Mouse (Mus musculus) heart, adult 2 months (tissue): ENCODE results near the gene Rin2. TPM values are rescaled to one million over a fixed set of nuclear protein-coding genes. Genes with fewer than 3 reads are reported as not detected.

ENCODE experiments used
- DNase-seq, 2 experiments: peaks; one replicate each; pipeline ENCODE4 v3.0.0; 2021
- H3K27ac ChIP-seq: fragments of 200-600 bp; 2 replicates; pipeline ENCODE4 v1.8.1; 2022
- H3K27me3 ChIP-seq: fragments of 200-500 bp; 2 replicates; pipeline ENCODE4 v1.6.1; 2012; ENCODE audit warnings: mild to moderate bottlenecking, low read length, inconsistent platforms, mixed read lengths; ENCODE audit not compliant: control insufficient read depth, insufficient read depth
- H3K36me3 ChIP-seq: fragments of 200-500 bp; 2 replicates; pipeline ENCODE4 v1.6.1; 2012; ENCODE audit warnings: low read length, inconsistent platforms; ENCODE audit not compliant: control insufficient read depth, insufficient read depth
- H3K4me1 ChIP-seq: fragments of 200-500 bp; 2 replicates; pipeline ENCODE4 v1.6.1; 2011; ENCODE audit warnings: low read length; ENCODE audit not compliant: control insufficient read depth, insufficient read depth
- H3K4me3 ChIP-seq: fragments of 200-600 bp; 2 replicates; pipeline ENCODE4 v1.8.1; 2022
- H3K79me2 ChIP-seq: fragments of 200-500 bp; replicated peaks from 2 replicates; pipeline ENCODE4 v1.6.1; 2012; ENCODE audit warnings: mild to moderate bottlenecking, inconsistent platforms, low read length, moderate library complexity, mixed read lengths; ENCODE audit not compliant: control insufficient read depth, insufficient read depth
- H3K9ac ChIP-seq: fragments of 200-500 bp; 2 replicates; pipeline ENCODE4 v1.6.1; 2012; ENCODE audit warnings: low read depth, mild to moderate bottlenecking, control low read depth, inconsistent platforms, low read length, mixed read lengths
- CTCF ChIP-seq: fragments of 200-600 bp; IDR thresholded peaks from 2 replicates; pipeline ENCODE4 v1.8.1; 2022; ENCODE audit warnings: antibody characterized with exemption, mild to moderate bottlenecking, moderate library complexity
- EP300 ChIP-seq: fragments of 200-500 bp; IDR thresholded peaks from 2 replicates; pipeline ENCODE4 v1.6.1; 2011; ENCODE audit warnings: low read depth, low read length, control low read depth; ENCODE audit not compliant: insufficient read depth
- POLR2A ChIP-seq: fragments of 200-500 bp; IDR thresholded peaks from 2 replicates; pipeline ENCODE4 v1.6.1; 2011; ENCODE audit warnings: mild to moderate bottlenecking, low read depth, low read length, control low read depth; ENCODE audit not compliant: insufficient read depth
- WGBS: fragments of 180-500 bp; shearing (Covaris S2); methylation state at CpG from one replicate; pipeline ENCODE4 v1.1.7; 2018; 5-methylcytosine and 5-hydroxymethylcytosine counted together
- intact Hi-C: fragments of 180-260 bp; cut with DNase I; formaldehyde crosslinking; loops from one replicate; pipeline ENCODE4 v1.15.1; 2025
- polyA plus RNA-seq: library from polyadenylated mRNA; depleted of rRNA; stranded (reverse); fragments of >200 nt; gene quantifications from 2 replicates; pipeline ENCODE4 v1.2.3, GENCODE M21; 2012
- total RNA-seq, 2 experiments: library from RNA; stranded (reverse); gene quantifications; 2 replicates each; pipeline ENCODE4 v1.2.3; 2021

Rin2 gene
- total and polyA plus RNA-seq, 3 experiments: 9.0 to 20.2 (median 18.8) TPM

GRCm38 (mm10) chr2:145804524-145804923, 129.5 kb downstream of the Rin2 start:
- intact Hi-C loops: no loop called here
- WGBS: 91% methylated on average over 6 of the region's 6 CpGs
- no peak for TF ChIP-seq EP300
- TF ChIP-seq POLR2A: no peak
- no peak for TF ChIP-seq CTCF
- Histone ChIP-seq H3K4me3 (no peak overlapping the region), H3K79me2 (no peaks in the 10 kb centered on the region), H3K9ac (no peak overlapping the region), H3K27ac (no peak overlapping the region), H3K27me3 (no peaks in the 10 kb centered on the region), H3K36me3 (no peaks in the 10 kb centered on the region), H3K4me1 (no peaks in the 10 kb centered on the region)
- no peak for DNase-seq

DNA sequence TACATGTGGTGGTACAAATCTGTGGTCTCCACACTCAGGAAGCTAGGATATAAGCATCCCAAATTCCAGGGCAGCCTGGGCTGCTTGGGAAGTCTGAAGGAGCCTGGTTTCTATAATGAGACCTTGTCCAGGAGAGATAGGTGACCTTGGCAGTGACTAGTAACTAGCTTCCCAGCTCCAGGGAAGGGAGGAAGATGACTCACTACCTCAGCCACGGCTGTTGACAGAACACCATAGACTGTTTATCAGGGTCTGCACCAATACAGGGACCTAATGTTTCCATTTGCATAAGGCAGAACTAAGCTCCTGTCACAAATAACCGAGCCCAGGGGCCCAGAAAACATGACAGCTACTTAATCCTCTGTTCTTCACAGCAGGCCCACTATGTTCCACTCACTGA, 132.3 kb downstream of the Rin2 start:
- intact Hi-C loops: no loop called here
- H3K4me1 ChIP-seq: no peaks in the 10 kb centered on the region
- no peak overlapping the region for H3K4me3 ChIP-seq
- TF ChIP-seq POLR2A: no peak
- TF ChIP-seq EP300: no peak
- TF ChIP-seq CTCF: no peak
- no peaks in the 10 kb centered on the region for H3K79me2 ChIP-seq
- no peak for DNase-seq
- H3K27ac ChIP-seq: no peak overlapping the region
- no peaks in the 10 kb centered on the region for H3K27me3 ChIP-seq
- H3K9ac ChIP-seq: no peak overlapping the region
- no peaks in the 10 kb centered on the region for H3K36me3 ChIP-seq
- whole genome bisulfite sequencing: 31% methylated on average over 2 of the region's 2 CpGs

- Histone ChIP-seq H3K4me1 (no peaks in the 10 kb centered on the region; the same call in 1 of the 2 replicates), H3K79me2 (no peaks in the 10 kb centered on the region), H3K27ac (no peak overlapping the region), H3K4me3 (no peak overlapping the region), H3K36me3 (no peaks in the 10 kb centered on the region), H3K27me3 (no peaks in the 10 kb centered on the region), H3K9ac (no peak overlapping the region)
- TF ChIP-seq POLR2A: no peak
- no peak for TF ChIP-seq CTCF
- TF ChIP-seq EP300: no peak
- WGBS: 77% methylated on average over 2 of the region's 2 CpGs
- intact Hi-C loops: no loop called here
- no peak for DNase-seq
These were observed 133.2 kb downstream of the Rin2 start for GRCm38 (mm10) chr2:145808251-145808650.

DNA sequence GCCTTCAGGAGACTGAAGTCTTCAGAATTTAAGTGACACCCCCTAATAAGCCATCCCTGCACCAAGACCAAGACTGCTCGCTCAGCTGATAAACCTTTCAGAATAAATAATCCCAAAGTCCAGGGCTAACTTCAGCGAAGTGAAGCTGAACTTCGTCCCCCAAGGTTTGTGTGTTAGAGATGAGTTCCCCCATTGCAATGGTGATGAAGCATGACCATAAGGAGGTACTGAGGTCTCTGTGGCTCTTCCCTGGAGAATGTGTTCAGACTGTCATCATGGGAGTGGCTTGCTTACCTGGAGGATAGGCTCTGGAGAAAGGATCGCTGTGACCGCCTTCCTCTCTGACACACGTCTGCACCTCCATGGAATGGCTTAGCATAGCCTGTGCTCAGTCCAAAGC, 133.7 kb downstream of the Rin2 start:
- no peaks in the 10 kb centered on the region; the same call in none of the 2 replicates for H3K4me1 ChIP-seq
- H3K9ac ChIP-seq: no peak overlapping the region
- WGBS: 97% methylated on average over 6 of the region's 6 CpGs
- intact Hi-C loops: no loop called here
- H3K4me3 ChIP-seq: no peak overlapping the region
- no peak for DNase-seq
- TF ChIP-seq EP300 (no peak), POLR2A (no peak), CTCF (no peak)
- no peak overlapping the region for H3K27ac ChIP-seq
- H3K27me3 ChIP-seq: no peaks in the 10 kb centered on the region
- no peaks in the 10 kb centered on the region for H3K36me3 ChIP-seq
- H3K79me2 ChIP-seq: no peaks in the 10 kb centered on the region

DNA sequence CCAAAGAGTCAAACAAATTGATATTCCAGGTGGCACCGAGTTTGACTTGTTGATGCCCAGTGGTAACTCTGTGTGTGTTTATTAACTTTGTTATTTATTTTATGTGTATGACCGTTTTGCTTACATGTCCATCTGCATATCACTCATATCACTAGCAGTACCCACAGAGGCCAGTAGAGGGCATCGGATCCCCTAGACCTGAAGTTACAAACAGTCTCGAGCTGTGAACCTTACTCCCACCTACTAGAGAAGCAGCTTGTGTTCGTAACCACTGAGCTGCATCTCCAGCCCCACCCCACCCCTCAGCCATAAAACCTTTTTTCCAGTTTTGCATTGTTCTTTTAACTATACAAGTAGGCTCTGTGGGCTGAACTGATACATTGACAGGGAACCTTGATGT, 135.7 kb downstream of the Rin2 start:
- Histone ChIP-seq H3K4me1 (no peaks in the 10 kb centered on the region; the same call in none of the 2 replicates), H3K4me3 (no peak overlapping the region), H3K27me3 (no peaks in the 10 kb centered on the region), H3K9ac (no peak overlapping the region), H3K27ac (no peak overlapping the region), H3K36me3 (no peaks in the 10 kb centered on the region), H3K79me2 (no peaks in the 10 kb centered on the region)
- intact Hi-C loops: no loop called here
- no peak for DNase-seq
- TF ChIP-seq CTCF (peak; percentile 64), EP300 (no peak), POLR2A (no peak)
- WGBS: 58% methylated on average over 5 of the region's 5 CpGs

DNA sequence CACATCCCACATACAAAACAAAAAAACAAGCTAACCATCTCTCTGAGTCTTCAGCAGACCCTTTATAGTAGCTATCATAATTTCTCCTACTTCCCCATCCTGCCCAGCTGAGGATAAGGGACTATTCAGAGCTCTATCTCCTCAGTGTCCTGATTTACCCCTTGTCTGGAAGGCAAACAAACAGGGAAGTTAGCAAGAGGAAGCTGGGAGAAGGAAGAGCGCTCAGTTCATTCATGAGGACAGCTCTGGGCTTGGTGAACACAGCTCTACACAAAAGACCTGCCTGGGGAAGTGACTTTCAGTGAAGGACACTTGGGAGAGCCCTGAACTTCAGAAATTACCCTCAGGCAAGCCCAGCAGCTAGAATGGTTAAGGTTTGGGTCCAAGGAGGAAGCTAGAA, 137.8 kb downstream of the Rin2 start:
- intact Hi-C loops: no loop called here
- Histone ChIP-seq H3K4me3 (no peak overlapping the region), H3K36me3 (no peaks in the 10 kb centered on the region; the same call in 1 of the 2 replicates), H3K9ac (no peak overlapping the region), H3K79me2 (no peaks in the 10 kb centered on the region), H3K27ac (peak overlapping the region; percentile 13), H3K4me1 (peaks cover 1% of the 10 kb centered on the region), H3K27me3 (no peaks in the 10 kb centered on the region)
- TF ChIP-seq POLR2A: no peak
- 24% methylated on average over 1 of the region's 1 CpGs for WGBS
- DNase-seq: no peak
